Mouse (Mus musculus) Patski (cell line): ENCODE measurements around the gene Trcg1. TPM values are rescaled to one million over a fixed set of nuclear protein-coding genes. Genes with fewer than 3 reads are reported as not detected.

Experiments
- ATAC-seq: fragments of 100-300 bp; one replicate; pipeline ENCODE4 v1.8.0; 2021
- CTCF ChIA-PET: fragments of 350-600 bp; sonication (Branson Sonifier 250); formaldehyde crosslinking; loops from one replicate; lab custom pipeline; 2022; ENCODE audit warnings: inconsistent platforms; lab: Charles Lee
- POLR2A ChIA-PET: fragments of 350-600 bp; sonication (Branson Sonifier 250); formaldehyde crosslinking; loops from one replicate; lab custom pipeline; 2022; ENCODE audit warnings: antibody characterized with exemption, inconsistent platforms; lab: Charles Lee
- DNase-seq: peaks from one replicate; pipeline ENCODE4 v3.0.0-alpha.2; 2011; ENCODE audit warnings: low read depth, low spot score
- H3K27me3 ChIP-seq: fragments of 371-371 bp; one replicate; pipeline ENCODE4 v1.5.1; 2021
- CTCF ChIP-seq: fragments of 100-300 bp; IDR thresholded peaks from one replicate; pipeline ENCODE4 v1.5.1; 2021
- in situ Hi-C: fragments of 300-500 bp; cut with MboI; formaldehyde crosslinking; loops from 3 replicates; pipeline ENCODE4 v1.11.1; 2018; ENCODE audit warnings: low pct_unique_long_range_greater_than_20kb, mixed read lengths
- polyA plus RNA-seq: library from polyadenylated mRNA; unstranded; gene quantifications from one replicate; pipeline ENCODE4 v1.2.3, GENCODE M21; 2021

Gene Trcg1
- polyA plus RNA-seq, 1 experiment from 2014 or later = not detected

DNA sequence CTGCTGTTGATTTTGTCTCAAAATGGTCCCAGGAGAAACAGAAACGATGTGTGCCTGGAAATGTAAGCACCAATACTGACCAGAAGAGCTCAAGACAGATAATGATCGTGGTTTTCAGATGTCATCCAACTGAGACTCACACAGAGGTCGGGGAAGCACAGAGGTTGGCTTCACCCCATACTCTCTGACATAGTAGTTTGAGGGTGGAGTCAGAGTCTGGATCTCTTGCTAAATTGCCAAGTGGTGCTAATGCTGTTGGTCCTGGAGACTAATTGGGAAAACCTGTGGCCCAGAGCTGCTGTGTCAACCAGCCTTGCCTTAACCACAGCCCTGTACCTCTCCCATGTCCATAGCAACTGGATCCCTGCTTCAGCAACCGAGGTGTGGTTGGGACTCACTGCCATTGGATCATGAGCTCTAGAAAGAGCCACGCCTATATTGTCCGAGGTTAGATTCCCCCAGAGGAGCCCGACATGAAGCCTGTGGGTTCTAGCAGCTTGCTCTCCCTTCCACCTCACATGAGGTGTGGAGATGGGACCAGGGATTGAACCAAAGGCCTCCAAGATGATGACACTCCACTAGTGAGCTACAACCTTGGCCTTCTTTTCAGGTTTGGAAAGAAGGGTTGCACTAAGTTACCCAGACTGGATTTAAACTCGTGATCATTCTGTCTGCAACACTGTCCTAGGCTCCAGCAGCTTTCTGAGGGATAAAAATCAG lies 4.7 kb upstream of the Trcg1 start:
- ATAC-seq = no peak
- CTCF ChIA-PET = interaction anchor here (0.9 to 1.3 kb wide), 2 partner anchors 9 to 15 kb away, joined by 3 to 4 read pairs; no protein-coding TSS in a partner anchor
- no peaks in the 10 kb centered on the region for H3K27me3 ChIP-seq
- no peak for TF ChIP-seq CTCF
- in situ Hi-C loops = loop anchor here (10.0 kb wide), 1 partner anchor 157 kb away; the partner anchor contains the start of gene Sin3a
- no peak for DNase-seq
- POLR2A ChIA-PET = interaction anchor here (0.5 kb wide), 1 partner anchor 404 kb away, joined by 3 read pairs; no protein-coding TSS in a partner anchor

DNA sequence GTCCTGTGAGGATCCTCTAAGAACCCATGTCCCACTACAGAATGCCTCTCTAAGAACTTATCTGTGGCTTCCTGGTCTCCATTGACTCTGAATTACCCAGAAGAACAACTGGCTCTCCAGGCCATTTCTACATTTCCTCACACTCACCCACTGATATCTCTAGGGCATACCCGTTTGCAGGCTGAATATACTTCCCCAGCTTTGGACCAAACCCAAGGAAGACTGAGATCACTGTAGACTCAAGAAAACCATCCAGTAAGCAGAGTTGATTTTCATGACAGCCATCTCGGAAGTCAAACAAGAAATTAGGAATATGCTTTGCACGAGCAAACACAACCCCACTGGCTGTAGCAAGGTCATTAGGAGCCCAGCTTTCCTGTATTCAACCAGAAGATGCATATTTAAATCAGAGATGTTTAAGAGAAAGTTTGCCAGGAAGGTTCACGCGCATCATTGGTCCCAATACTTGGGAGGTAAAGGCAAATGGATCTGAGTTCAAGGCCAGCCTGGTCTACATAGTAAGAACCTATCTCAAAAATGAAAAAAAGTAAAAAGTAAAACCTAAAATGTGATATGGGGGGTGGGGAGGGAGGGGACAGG lies 3.9 kb upstream of the Trcg1 start:
- ChIA-PET CTCF (interaction anchor here (0.9 to 1.3 kb wide), 2 partner anchors 9 to 14 kb away, joined by 3 to 4 read pairs; no protein-coding TSS in a partner anchor), POLR2A (interaction anchor here (0.5 kb wide), 1 partner anchor 404 kb away, joined by 3 read pairs; no protein-coding TSS in a partner anchor)
- no peak for TF ChIP-seq CTCF
- in situ Hi-C loops = loop anchor here (10.0 kb wide), 1 partner anchor 158 kb away; the partner anchor contains the start of gene Sin3a
- DNase-seq (no peak), ATAC-seq (no peak)
- H3K27me3 ChIP-seq = no peaks in the 10 kb centered on the region

DNA sequence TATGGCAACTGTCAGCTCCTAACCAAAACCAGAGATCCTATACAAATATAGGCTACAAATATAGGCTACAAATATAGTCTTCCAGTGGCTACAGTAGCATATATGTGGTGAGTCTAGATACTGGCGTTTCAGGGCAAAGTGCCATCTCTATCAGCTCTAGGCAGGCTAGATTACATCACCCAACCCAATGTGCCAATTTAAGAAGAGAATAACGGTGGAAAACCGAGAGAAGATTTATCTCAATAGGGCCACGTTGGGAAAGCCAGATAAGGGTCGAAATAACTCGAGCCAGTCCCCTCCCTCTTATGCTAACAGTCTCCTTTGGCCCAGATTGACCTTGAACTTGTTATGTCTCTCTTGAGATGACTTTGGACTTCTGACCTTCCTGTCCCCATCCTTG lies 3.2 kb upstream of the Trcg1 start:
- no peak for TF ChIP-seq CTCF
- ChIA-PET CTCF (no interaction called here), POLR2A (no interaction called here)
- ATAC-seq = no peak
- DNase-seq = no peak
- no peaks in the 10 kb centered on the region for H3K27me3 ChIP-seq
- in situ Hi-C loops = loop anchor here (10.0 kb wide), 1 partner anchor 158 kb away; the partner anchor contains the start of gene Sin3a

DNA sequence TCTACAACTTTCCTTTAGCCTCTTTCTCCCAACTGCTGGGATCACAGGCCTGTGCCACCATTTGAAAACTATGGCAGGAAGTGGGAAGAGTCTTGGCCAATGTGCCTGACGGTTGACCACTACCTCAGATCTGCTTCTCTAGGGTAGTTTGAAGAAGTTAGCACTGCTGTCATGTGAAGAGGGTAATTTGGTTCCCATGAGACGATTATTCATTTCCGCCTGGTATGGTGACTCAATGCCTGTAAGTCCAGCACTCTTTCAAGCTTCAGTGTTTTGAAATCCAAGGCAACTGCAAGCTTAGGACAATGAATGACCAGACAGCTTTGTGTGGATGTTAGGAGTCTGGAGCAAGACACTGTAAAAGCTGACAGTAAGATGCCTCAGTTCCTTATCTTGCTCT lies 2.6 kb upstream of the Trcg1 start:
- ChIA-PET POLR2A (no interaction called here), CTCF (no interaction called here)
- DNase-seq (peak; percentile 65), ATAC-seq (peak; percentile 67)
- no peak for TF ChIP-seq CTCF
- in situ Hi-C loops = loop anchor here (10.0 kb wide), 1 partner anchor 159 kb away; the partner anchor contains the start of gene Sin3a
- H3K27me3 ChIP-seq = no peaks in the 10 kb centered on the region

DNA sequence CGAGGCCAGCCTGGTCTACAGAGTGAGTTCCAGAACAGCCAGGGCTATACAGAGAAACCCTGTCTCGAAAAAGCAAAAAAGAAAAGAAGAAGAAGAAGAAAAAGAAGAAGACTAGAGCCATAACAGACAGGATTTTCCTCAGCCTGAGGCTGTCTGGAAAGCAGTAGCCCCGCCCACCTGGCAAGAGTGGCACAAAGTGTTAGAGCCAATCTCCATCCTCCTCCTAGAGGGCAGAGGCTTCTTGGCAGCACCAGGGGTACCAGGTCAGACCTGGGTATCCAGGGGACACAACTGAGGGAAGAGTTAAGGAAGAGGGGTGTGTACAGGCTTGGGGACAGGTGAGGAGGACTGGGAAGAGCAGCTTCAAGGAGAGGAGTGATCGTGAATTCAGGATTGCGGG lies 1.3 kb downstream of the Trcg1 start:
- no peaks in the 10 kb centered on the region for H3K27me3 ChIP-seq
- no peak for TF ChIP-seq CTCF
- DNase-seq (no peak), ATAC-seq (no peak)
- in situ Hi-C loops = loop anchor here (10.0 kb wide), 1 partner anchor 163 kb away; the partner anchor contains the start of gene Sin3a
- CTCF ChIA-PET = interaction anchor here (1.5 kb wide), 1 partner anchor 9 kb away, joined by 4 read pairs; no protein-coding TSS in a partner anchor
- POLR2A ChIA-PET = interaction anchor here (0.6 to 1.4 kb wide), 2 partner anchors 10 to 328 kb away, joined by 3 to 5 read pairs; no protein-coding TSS in a partner anchor

DNA sequence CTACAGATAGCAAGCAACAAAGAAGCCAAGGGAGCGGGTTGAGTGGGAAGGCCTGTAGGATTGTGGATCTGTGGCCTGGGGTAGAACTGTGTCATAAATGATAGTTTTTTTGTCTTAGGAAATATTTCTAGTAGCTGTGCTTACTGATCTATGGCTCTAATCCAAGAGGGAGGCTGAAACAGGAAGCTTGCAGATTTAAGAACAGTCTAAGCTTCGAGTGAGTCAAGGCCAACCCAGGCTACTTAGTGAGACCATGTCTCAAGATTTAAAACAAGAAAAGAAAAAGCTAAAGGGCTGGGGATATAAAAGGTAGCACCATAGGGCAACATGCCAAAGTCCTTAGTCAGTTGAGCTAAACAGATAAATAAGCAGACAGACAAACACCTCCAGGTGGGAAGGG lies 1.9 kb downstream of the Trcg1 start:
- TF ChIP-seq CTCF = no peak
- no peaks in the 10 kb centered on the region for H3K27me3 ChIP-seq
- in situ Hi-C loops = loop anchor here (10.0 kb wide), 1 partner anchor 163 kb away; the partner anchor contains the start of gene Sin3a
- ATAC-seq = no peak
- ChIA-PET CTCF (interaction anchor here (1.5 kb wide), 1 partner anchor 10 kb away, joined by 4 read pairs; no protein-coding TSS in a partner anchor), POLR2A (interaction anchor here (0.7 to 1.4 kb wide), 2 partner anchors 9 kb away, joined by 4 to 5 read pairs; no protein-coding TSS in a partner anchor)
- no peak for DNase-seq

DNA sequence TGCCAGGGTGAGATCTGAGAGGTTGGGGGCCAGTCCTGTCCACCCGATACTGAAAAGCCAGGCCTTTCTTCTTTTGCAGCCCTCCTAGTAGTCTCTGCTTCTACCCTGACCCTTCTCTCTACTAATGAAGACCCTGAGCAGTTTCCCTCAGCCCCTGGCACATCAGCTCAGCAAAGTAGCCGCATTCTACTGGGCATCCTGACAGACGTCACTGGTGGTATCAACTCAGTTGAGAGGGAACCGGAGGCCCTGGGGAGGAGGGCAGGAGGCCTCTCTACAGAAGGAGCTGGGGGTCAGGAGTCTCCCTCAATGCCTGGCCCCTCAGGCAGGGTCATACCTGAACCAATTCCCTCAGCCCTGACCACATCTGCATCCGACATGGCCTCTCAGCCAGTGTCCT lies 4.8 kb downstream of the Trcg1 start:
- CTCF ChIA-PET = interaction anchor here (1.4 kb wide), 2 partner anchors 9 to 18 kb away, joined by 3 to 4 read pairs; no protein-coding TSS in a partner anchor
- ATAC-seq (no peak), DNase-seq (no peak)
- POLR2A ChIA-PET = no interaction called here
- no peaks in the 10 kb centered on the region for H3K27me3 ChIP-seq
- in situ Hi-C loops = no loop called here
- no peak for TF ChIP-seq CTCF

DNA sequence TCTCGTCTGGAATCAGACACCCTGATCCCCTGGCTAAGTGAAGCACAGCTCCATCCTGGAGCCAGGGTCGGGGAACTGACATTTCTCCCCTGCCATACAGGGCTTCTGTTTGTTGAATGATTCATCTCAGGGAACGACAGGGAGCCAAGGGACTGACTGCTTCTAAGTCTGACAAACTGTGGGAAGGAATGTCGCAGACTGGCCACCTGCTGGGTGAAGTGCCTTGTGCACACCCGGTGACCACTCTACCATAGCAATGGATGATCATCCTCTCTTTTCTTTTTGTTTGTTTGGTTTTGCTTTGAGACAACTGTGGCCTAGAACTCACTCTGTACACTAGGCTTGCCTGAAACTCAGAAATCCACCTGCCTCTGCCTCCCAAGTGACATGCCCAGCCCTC lies 6.6 kb downstream of the Trcg1 start:
- ATAC-seq (no peak), DNase-seq (no peak)
- no peak for TF ChIP-seq CTCF
- in situ Hi-C loops = no loop called here
- no peaks in the 10 kb centered on the region for H3K27me3 ChIP-seq
- ChIA-PET CTCF (no interaction called here), POLR2A (no interaction called here)

DNA sequence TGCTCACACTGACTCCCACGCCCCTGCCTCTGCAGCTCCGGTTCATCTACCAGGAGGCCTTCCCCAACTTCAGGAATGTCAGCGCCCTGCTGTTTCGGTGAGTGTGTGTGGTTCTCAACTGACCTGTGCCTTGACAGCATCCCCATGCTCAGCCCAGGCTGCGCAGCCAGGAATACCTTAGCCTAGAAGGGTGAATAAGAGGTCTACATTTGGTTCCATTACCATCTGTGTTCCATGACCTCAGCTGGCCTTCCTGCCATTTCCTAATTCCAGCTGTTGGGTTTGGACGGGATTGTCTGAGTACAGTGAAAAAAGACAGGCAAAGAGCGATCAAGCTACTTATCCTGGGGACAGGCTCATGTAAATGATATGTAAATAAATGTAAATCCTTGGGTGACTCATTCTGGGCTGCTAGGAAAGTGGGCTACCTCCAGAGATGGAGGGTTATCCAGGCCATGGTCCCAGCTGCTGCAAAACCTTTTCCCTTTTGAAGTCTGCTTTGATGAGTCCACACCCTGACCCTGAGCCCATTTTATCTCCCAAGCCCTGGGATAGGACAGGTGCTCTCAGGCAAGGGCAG lies 7.8 kb downstream of the Trcg1 start:
- H3K27me3 ChIP-seq = no peaks in the 10 kb centered on the region
- CTCF ChIA-PET = no interaction called here
- in situ Hi-C loops = no loop called here
- no peak for TF ChIP-seq CTCF
- ATAC-seq (no peak), DNase-seq (no peak)
- POLR2A ChIA-PET = interaction anchor here (1.0 kb wide), 1 partner anchor 11 kb away, joined by 3 read pairs; no protein-coding TSS in a partner anchor

DNA sequence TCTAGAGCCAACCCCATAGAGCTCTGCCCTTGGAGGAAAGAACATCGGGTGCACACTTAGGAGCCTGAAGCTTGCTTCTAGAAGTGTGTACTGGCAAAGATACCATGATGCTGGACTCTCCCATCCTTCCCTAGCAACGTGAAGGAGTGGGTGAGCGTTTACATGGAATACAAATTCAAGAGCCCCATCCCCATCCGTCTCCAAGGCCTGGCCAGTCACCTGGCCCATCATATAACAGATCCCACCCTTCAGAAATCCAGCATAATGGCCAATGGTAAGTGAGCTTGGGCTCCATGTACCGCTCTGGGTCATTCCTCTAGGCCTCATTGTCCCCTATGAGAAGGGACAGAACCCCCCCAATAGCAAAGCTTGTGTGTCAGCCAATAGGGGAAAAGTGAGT lies 10.1 kb downstream of the Trcg1 start:
- CTCF ChIA-PET = interaction anchor here (0.9 to 1.4 kb wide), 3 partner anchors 8 to 20 kb away, joined by 3 to 4 read pairs (median 4); no protein-coding TSS in a partner anchor
- in situ Hi-C loops = no loop called here
- no peak for TF ChIP-seq CTCF
- no peak for DNase-seq
- POLR2A ChIA-PET = interaction anchor here (0.6 to 2.0 kb wide), 2 partner anchors 8 to 24 kb away, joined by 3 to 4 read pairs; no protein-coding TSS in a partner anchor
- no peak for ATAC-seq
- H3K27me3 ChIP-seq = no peaks in the 10 kb centered on the region
